Mouse (Mus musculus) cortical plate, adult 2 months (tissue): ENCODE results near the gene Zfp865.

Source experiments
- CTCF ChIP-seq: fragments of 200-500 bp; IDR thresholded peaks from 2 replicates; pipeline ENCODE4 v1.5.1; 2011; ENCODE audit warnings: mild to moderate bottlenecking, control low read depth, low read length; ENCODE audit not compliant: insufficient read depth; ENCODE audit errors: extremely low read depth
- POLR2A ChIP-seq: fragments of 200-500 bp; IDR thresholded peaks from 2 replicates; pipeline ENCODE4 v1.6.1; 2011; ENCODE audit warnings: mild to moderate bottlenecking, low read length, control low read depth; ENCODE audit not compliant: insufficient read depth; ENCODE audit errors: extremely low read depth

- no peak for TF ChIP-seq CTCF
- no peak for TF ChIP-seq POLR2A
Observed at GRCm38 (mm10) chr7:5017352-5017751, 2.8 kb upstream of the Zfp865 start.
